Mouse (Mus musculus) testis, postnatal 14 days (tissue): ENCODE measurements around the gene Dbr1.
A peak's percentile ranks its signal among the peaks of the same experiment; 100 is the strongest.

Experiments used
- DNase-seq: peaks from one replicate; pipeline ENCODE4 v3.0.0; 2021; ENCODE audit warnings: low spot score

Gene Dbr1

GRCm38 (mm10) chr9:99620196-99620595 lies 44.6 kb downstream of the Dbr1 start:
- DNase-seq, result no peak

DNA sequence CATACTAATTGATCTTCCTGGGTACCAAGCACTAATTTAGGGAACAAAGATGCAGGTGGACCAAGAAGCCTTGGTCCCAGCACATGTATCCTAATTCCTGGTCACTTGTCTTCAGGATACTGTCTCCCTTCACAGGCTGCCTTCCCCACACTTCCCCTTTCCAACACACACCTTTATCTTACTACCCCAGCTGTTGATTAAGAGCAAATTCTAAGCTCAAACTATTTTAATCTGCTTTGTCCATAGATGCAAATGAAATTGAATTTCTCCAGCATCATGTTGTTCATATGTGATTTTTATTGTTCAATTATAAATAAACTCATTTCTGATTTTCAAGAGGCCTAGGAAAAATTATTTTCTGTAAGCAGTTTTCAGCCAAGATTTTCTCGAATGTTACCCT lies 46.4 kb downstream of the Dbr1 start:
- no peak for DNase-seq

GRCm38 (mm10) chr9:99622966-99623365 lies 47.4 kb downstream of the Dbr1 start:
- DNase-seq, result no peak

GRCm38 (mm10) chr9:99624117-99624516 lies 48.5 kb downstream of the Dbr1 start:
- DNase-seq, result peak; percentile 26

GRCm38 (mm10) chr9:99628581-99628980 lies 53.0 kb downstream of the Dbr1 start:
- no peak for DNase-seq

- DNase-seq, result peak; percentile 73
These were observed 53.8 kb downstream of the Dbr1 start, which contains the start of gene Dzip1l for GRCm38 (mm10) chr9:99629281-99630011. TSS of gene Dzip1l (plus strand) at chr9:99629496.

GRCm38 (mm10) chr9:99630071-99630470 lies 54.5 kb downstream of the Dbr1 start:
- no peak for DNase-seq

DNA sequence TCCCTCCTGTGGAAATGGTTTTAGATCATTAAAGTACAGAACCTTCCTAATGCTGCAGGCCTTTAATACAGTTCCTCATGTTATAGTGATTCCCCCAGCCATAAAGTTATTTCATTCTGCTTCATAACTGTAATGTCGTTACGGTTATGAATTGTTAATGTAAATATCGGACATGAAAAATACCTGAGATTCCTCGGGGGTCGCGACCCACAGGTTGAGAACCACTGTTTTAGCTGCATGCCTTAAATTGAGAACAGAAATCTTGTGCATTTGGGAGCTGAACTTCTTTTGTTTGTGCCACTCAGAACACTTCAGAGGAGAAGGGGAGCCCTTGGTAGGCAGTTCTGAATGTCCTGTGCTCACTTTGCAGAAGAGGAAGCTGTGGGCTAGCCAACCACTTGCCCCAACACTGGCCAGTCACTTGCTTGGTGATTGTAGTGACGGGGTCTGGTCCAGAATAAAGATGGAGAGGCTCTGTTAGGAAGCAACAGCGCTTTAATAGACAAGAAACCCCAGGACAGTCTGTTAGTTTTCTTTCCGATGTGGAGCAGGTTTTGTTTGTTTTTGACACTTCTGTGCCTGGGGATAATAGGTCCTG lies 55.0 kb downstream of the Dbr1 start:
- DNase-seq, result no peak

- DNase-seq, result no peak
These were observed 56.2 kb downstream of the Dbr1 start for GRCm38 (mm10) chr9:99631781-99632180.

GRCm38 (mm10) chr9:99632264-99632663 lies 56.7 kb downstream of the Dbr1 start:
- DNase-seq, result no peak
